Comparison of ENCODE assay signal across 8 mouse cellular contexts in genomic region chr19:36919466-36919865, GRCm38 (mm10). TPM values are rescaled to one million over a fixed set of nuclear protein-coding genes. Genes with fewer than 3 reads are reported as not detected.
DNase-seq lines count a peak whose midpoint lies in the region; ATAC-seq and TF ChIP-seq lines count a peak whose summit lies in the region.

Gene Fgfbp3, minus strand, starts transcription at chr19:36919615.

- no peaks in the 10 kb centered on the region for H3K36me3 ChIP-seq in lung, embryonic 15.5 days
- no peaks in the 10 kb centered on the region for H3K36me3 ChIP-seq in forebrain, postnatal 0 days (ENCODE audit: insufficient read depth)
- no peaks in the 10 kb centered on the region for H3K36me3 ChIP-seq in macrophage (ENCODE audit: inconsistent target)

- TF ChIP-seq CTCF in bone marrow, adult 2 months (IDR thresholded peaks at IDR 0.05; ENCODE audit: control insufficient read depth, insufficient read depth, low read length): no peak
- TF ChIP-seq CTCF in forebrain, postnatal 0 days (IDR thresholded peaks at IDR 0.05; ENCODE audit: low read depth): no peak

- no peaks in the 10 kb centered on the region for H3K9me3 ChIP-seq in lung, embryonic 15.5 days
- H3K9me3 ChIP-seq in forebrain, postnatal 0 days (ENCODE audit: low read length): no peaks in the 10 kb centered on the region

- H3K4me1 ChIP-seq in lung, embryonic 15.5 days: peaks cover 19% of the 10 kb centered on the region
- H3K4me1 ChIP-seq in bone marrow, adult 2 months (ENCODE audit: control insufficient read depth, insufficient read depth, low read length): no peaks in the 10 kb centered on the region; the same call in 1 of the 2 replicates
- no peaks in the 10 kb centered on the region for H3K4me1 ChIP-seq in forebrain, postnatal 0 days (ENCODE audit: insufficient read depth)

- no peaks in the 10 kb centered on the region for H3K27me3 ChIP-seq in lung, embryonic 15.5 days
- H3K27me3 ChIP-seq in forebrain, postnatal 0 days (ENCODE audit: insufficient read depth, low read length): no peaks in the 10 kb centered on the region

- no peak for TF ChIP-seq POLR2A in bone marrow, adult 2 months (IDR thresholded peaks at IDR 0.05; ENCODE audit: borderline replicate concordance, control insufficient read depth, low read depth, low read length)

- H3K27ac ChIP-seq in lung, embryonic 15.5 days: peak within 1 kb of the TSS; percentile 95
- no peak within 1 kb of the TSS; the same call in 1 of the 2 replicates for H3K27ac ChIP-seq in bone marrow, adult 2 months (ENCODE audit: control insufficient read depth, insufficient read depth, low read depth, low read length, poor library complexity)
- H3K27ac ChIP-seq in forebrain, postnatal 0 days (ENCODE audit: low read depth, low read length): peak within 1 kb of the TSS; percentile 84
- peak within 1 kb of the TSS; percentile 38 for H3K27ac ChIP-seq in macrophage

- H3K4me2 ChIP-seq in lung, embryonic 15.5 days: peak within 1 kb of the TSS; percentile 79
- peak within 1 kb of the TSS; percentile 79 for H3K4me2 ChIP-seq in forebrain, postnatal 0 days (ENCODE audit: low read depth)

- H3K4me3 ChIP-seq in lung, embryonic 15.5 days: peak within 1 kb of the TSS; percentile 81
- peak within 1 kb of the TSS; percentile 58 for H3K4me3 ChIP-seq in bone marrow, adult 2 months (replicated peaks; ENCODE audit: control insufficient read depth, low read depth, low read length)
- H3K4me3 ChIP-seq in forebrain, postnatal 0 days (ENCODE audit: low read depth, low read length): peak within 1 kb of the TSS; percentile 79
- H3K4me3 ChIP-seq in macrophage (ENCODE audit: inconsistent target): peak within 1 kb of the TSS; percentile 66

- H3K79me2 ChIP-seq in macrophage (ENCODE audit: inconsistent target): peaks cover 88% of the 10 kb centered on the region

- DNase-seq in lung, postnatal 4 days: no peak
- DNase-seq in forebrain, postnatal 0 days: peak; percentile 40
- DNase-seq in urinary bladder, adult 18-20 months (ENCODE audit: low spot score in 2 of 2): no peak
- no peak for DNase-seq in frontal cortex, postnatal 25 days (ENCODE audit: low spot score in 2 of 2)
- DNase-seq in thymus, postnatal 4 days: no peak

- peak within 1 kb of the TSS; percentile 72 for H3K9ac ChIP-seq in lung, embryonic 15.5 days
- H3K9ac ChIP-seq in forebrain, postnatal 0 days: peak within 1 kb of the TSS; percentile 84

- WGBS in lung, embryonic 15.5 days: 11% methylated on average over 12 of the region's 12 CpGs
- 11% methylated on average over 12 of the region's 12 CpGs for WGBS in bone marrow, adult 2 months
- WGBS in forebrain, postnatal 0 days: 4% methylated on average over 12 of the region's 12 CpGs
- WGBS in macrophage (ENCODE audit: missing documents): 47% methylated on average over 12 of the region's 12 CpGs

- no peak for ATAC-seq in lung, embryonic 15.5 days (ENCODE audit: borderline replicate concordance, extremely low read depth, low FRiP score, low TSS enrichment)
- ATAC-seq in forebrain, postnatal 0 days: peak; percentile 13; the same call in 1 of the 2 replicates

RNA-seq across cellular contexts. Expression of gene Fgfbp3, which starts in this region (rescaled TPM):
- polyA plus RNA-seq in lung, embryonic 15.5 days (2015; fragmentation: Nextera tagmentation; extraction: Ambion mirVana): 6.4 and 7.8 TPM in 2 replicates
- not detected in 2 replicates for polyA plus RNA-seq in bone marrow, adult 2 months (2011; ENCODE audit: insufficient read depth, insufficient read length, low replicate concordance, missing spikeins)
- total RNA-seq in forebrain, postnatal 0 days (2014; rRNA removed): 33.0 and 44.8 TPM in 2 replicates
- polyA plus RNA-seq in forebrain, postnatal 0 days (2015; fragmentation: Nextera tagmentation; extraction: Ambion mirVana): 40.0 and 41.6 TPM in 2 replicates
- 1 to 10 TPM in 17 of 26 experiments, under 1 TPM in 4, not detected in 5; 0.47 to 5.4 (median 1.4) TPM for total RNA-seq in macrophage (2018; cell fraction: chromatin; rRNA removed)
- 1 to 10 TPM; 2.0 to 5.0 (median 3.6) TPM for total RNA-seq in macrophage (2018; cell fraction: cytosol; rRNA removed)
- total RNA-seq in macrophage (2018; cell fraction: nucleus; rRNA removed): 10 to 100 TPM in 5 of 26 experiments, 1 to 10 TPM in 21; 1.1 to 17.4 (median 5.2) TPM
- 3.0 to 4.6 TPM (median 3.6 TPM) in 3 replicates for polyA plus RNA-seq in macrophage (2018)
